Mouse (Mus musculus): Measurements from ENCODE around the gene Plcz1.

The Plcz1 gene

GRCm38 (mm10) chr6:140041357-140041756, at the start of gene Plcz1:
TSS of gene Plcz1 (minus strand) at chr6:140041457.
- no peak for DNase-seq (ENCODE audit: low read depth in 2 of 2, low spot score in 2 of 2)

GRCm38 (mm10) chr6:140089855-140090254, 48.6 kb upstream of the Plcz1 start:
- no peak for DNase-seq (ENCODE audit: low read depth in 2 of 2, low spot score in 2 of 2)

GRCm38 (mm10) chr6:140081739-140082138, 40.5 kb upstream of the Plcz1 start:
- no peak for DNase-seq (ENCODE audit: low read depth in 2 of 2, low spot score in 2 of 2)

GRCm38 (mm10) chr6:140080933-140081332, 39.7 kb upstream of the Plcz1 start:
- no peak for DNase-seq (ENCODE audit: low read depth in 2 of 2, low spot score in 2 of 2)

GRCm38 (mm10) chr6:140069177-140069576, 27.9 kb upstream of the Plcz1 start:
- no peak for DNase-seq (ENCODE audit: low read depth in 2 of 2, low spot score in 2 of 2)

- DNase-seq (ENCODE audit: low read depth in 2 of 2, low spot score in 2 of 2): no peak
These were observed 13.1 kb upstream of the Plcz1 start for GRCm38 (mm10) chr6:140054271-140054928.

- DNase-seq (ENCODE audit: low read depth in 2 of 2, low spot score in 2 of 2): no peak
These were observed 10.2 kb upstream of the Plcz1 start for GRCm38 (mm10) chr6:140051476-140051875.

- no peak for DNase-seq (ENCODE audit: low read depth in 2 of 2, low spot score in 2 of 2)
These were observed 305 bp downstream of the Plcz1 start, which contains the start of gene Capza3 for GRCm38 (mm10) chr6:140040952-140041351. TSS of gene Capza3 (plus strand) at chr6:140041252.

GRCm38 (mm10) chr6:140024404-140024803, 16.9 kb downstream of the Plcz1 start:
- DNase-seq (ENCODE audit: low read depth in 2 of 2, low spot score in 2 of 2): no peak

- no peak for DNase-seq (ENCODE audit: low read depth in 2 of 2, low spot score in 2 of 2)
These were observed 36.1 kb downstream of the Plcz1 start for GRCm38 (mm10) chr6:140005181-140005580.

GRCm38 (mm10) chr6:139989597-139989996, 51.7 kb downstream of the Plcz1 start:
- no peak for DNase-seq (ENCODE audit: low read depth in 2 of 2, low spot score in 2 of 2)

- no peak for DNase-seq (ENCODE audit: low read depth in 2 of 2, low spot score in 2 of 2)
These were observed 52.2 kb downstream of the Plcz1 start for GRCm38 (mm10) chr6:139989075-139989474.

- no peak for DNase-seq (ENCODE audit: low read depth in 2 of 2, low spot score in 2 of 2)
These were observed 54.7 kb downstream of the Plcz1 start for GRCm38 (mm10) chr6:139986564-139986963.

GRCm38 (mm10) chr6:139984069-139984468, 57.2 kb downstream of the Plcz1 start:
- DNase-seq (ENCODE audit: low read depth in 2 of 2, low spot score in 2 of 2): no peak

GRCm38 (mm10) chr6:139981061-139981460, 60.2 kb downstream of the Plcz1 start:
- DNase-seq (ENCODE audit: low read depth in 2 of 2, low spot score in 2 of 2): no peak

GRCm38 (mm10) chr6:139978114-139978513, 63.1 kb downstream of the Plcz1 start:
- no peak for DNase-seq (ENCODE audit: low read depth in 2 of 2, low spot score in 2 of 2)

GRCm38 (mm10) chr6:139974668-139975067, 66.6 kb downstream of the Plcz1 start:
- no peak for DNase-seq (ENCODE audit: low read depth in 2 of 2, low spot score in 2 of 2)

- DNase-seq (ENCODE audit: low read depth in 2 of 2, low spot score in 2 of 2): no peak
These were observed 69.5 kb downstream of the Plcz1 start for GRCm38 (mm10) chr6:139971608-139972298.

GRCm38 (mm10) chr6:139966684-139967083, 74.6 kb downstream of the Plcz1 start:
- no peak for DNase-seq (ENCODE audit: low read depth in 2 of 2, low spot score in 2 of 2)

GRCm38 (mm10) chr6:139964895-139965294, 76.4 kb downstream of the Plcz1 start:
- DNase-seq (ENCODE audit: low read depth in 2 of 2, low spot score in 2 of 2): no peak

- no peak for DNase-seq (ENCODE audit: low read depth in 2 of 2, low spot score in 2 of 2)
These were observed 77.5 kb downstream of the Plcz1 start for GRCm38 (mm10) chr6:139963775-139964174.

GRCm38 (mm10) chr6:139957531-139958241, 83.6 kb downstream of the Plcz1 start:
- DNase-seq (ENCODE audit: low read depth in 2 of 2, low spot score in 2 of 2): no peak
